Mouse (Mus musculus) hindbrain, embryonic 11.5 days (tissue): ENCODE data around the gene Arid3b. TPM values are rescaled to one million over a fixed set of nuclear protein-coding genes. Genes with fewer than 3 reads are reported as not detected.

Experiments
- ATAC-seq: fragments of 200-750 bp; cut with Nextera tagmentation; 2 replicates; pipeline ENCODE4 v1.8.0; 2017; ENCODE audit warnings: mild to moderate bottlenecking, moderate TSS enrichment, moderate library complexity; ENCODE audit not compliant: low FRiP score
- DNase-seq: peaks from one replicate; pipeline ENCODE4 v3.0.0-alpha.2; 2015; ENCODE audit warnings: low spot score
- H3K27ac ChIP-seq: fragments of 300-500 bp; sonication (generic); 2 replicates; pipeline ENCODE4 v1.5.1; 2014; ENCODE audit warnings: mild to moderate bottlenecking, low read depth, low read length
- H3K27me3 ChIP-seq: fragments of 300-500 bp; sonication (generic); 2 replicates; pipeline ENCODE4 v1.6.1; 2014; ENCODE audit warnings: mild to moderate bottlenecking, low read length, moderate library complexity, mixed read lengths; ENCODE audit not compliant: control insufficient read depth, insufficient read depth
- H3K36me3 ChIP-seq: fragments of 300-500 bp; sonication (generic); 2 replicates; pipeline ENCODE4 v1.6.1; 2014; ENCODE audit warnings: mild to moderate bottlenecking, low read length, moderate library complexity, mixed read lengths; ENCODE audit not compliant: control insufficient read depth, insufficient read depth
- H3K4me1 ChIP-seq: fragments of 300-500 bp; sonication (generic); replicated peaks from 2 replicates; pipeline ENCODE4 v1.6.1; 2014; ENCODE audit warnings: low read length, mixed read lengths; ENCODE audit not compliant: control insufficient read depth, insufficient read depth
- H3K4me2 ChIP-seq: fragments of 300-500 bp; sonication (generic); replicated peaks from 2 replicates; pipeline ENCODE4 v1.6.1; 2014; ENCODE audit warnings: mild to moderate bottlenecking, low read depth, low read length
- H3K4me3 ChIP-seq: fragments of 300-500 bp; sonication (generic); 2 replicates; pipeline ENCODE4 v1.5.1; 2014; ENCODE audit warnings: low read depth, low read length
- H3K9ac ChIP-seq: fragments of 300-500 bp; sonication (generic); 2 replicates; pipeline ENCODE4 v1.6.1; 2014; ENCODE audit warnings: low read depth, low read length
- H3K9me3 ChIP-seq: fragments of 300-500 bp; sonication (generic); 2 replicates; pipeline ENCODE4 v1.6.1; 2016; ENCODE audit warnings: low read length; ENCODE audit not compliant: control insufficient read depth
- WGBS: fragments of 180-500 bp; shearing (Covaris S2); extraction: QIAGEN DNeasy Blood & Tissue Kit; methylation state at CpG from one replicate; pipeline ENCODE4 v1.1.7; 2014; 5-methylcytosine and 5-hydroxymethylcytosine counted together
- polyA plus RNA-seq: library from polyadenylated mRNA; unstranded; fragments of >200 nt; fragmentation: Nextera tagmentation; extraction: Ambion mirVana; gene quantifications from 2 replicates; pipeline ENCODE4 v1.2.1, GENCODE M21; 2014

Gene Arid3b
- polyA plus RNA-seq, 1 experiment from 2014 or later: 27.7 TPM

GRCm38 (mm10) chr9:57867880-57868279 is 31.3 kb upstream of the Arid3b start:
- Histone ChIP-seq H3K4me2 (no peak overlapping the region), H3K36me3 (no peaks in the 10 kb centered on the region), H3K4me3 (no peak overlapping the region), H3K9ac (no peak overlapping the region), H3K27ac (no peak overlapping the region), H3K27me3 (no peaks in the 10 kb centered on the region), H3K4me1 (no peaks in the 10 kb centered on the region), H3K9me3 (no peaks in the 10 kb centered on the region)
- 89% methylated on average over 5 of the region's 5 CpGs for WGBS
- no peak for DNase-seq
- no peak for ATAC-seq

DNA sequence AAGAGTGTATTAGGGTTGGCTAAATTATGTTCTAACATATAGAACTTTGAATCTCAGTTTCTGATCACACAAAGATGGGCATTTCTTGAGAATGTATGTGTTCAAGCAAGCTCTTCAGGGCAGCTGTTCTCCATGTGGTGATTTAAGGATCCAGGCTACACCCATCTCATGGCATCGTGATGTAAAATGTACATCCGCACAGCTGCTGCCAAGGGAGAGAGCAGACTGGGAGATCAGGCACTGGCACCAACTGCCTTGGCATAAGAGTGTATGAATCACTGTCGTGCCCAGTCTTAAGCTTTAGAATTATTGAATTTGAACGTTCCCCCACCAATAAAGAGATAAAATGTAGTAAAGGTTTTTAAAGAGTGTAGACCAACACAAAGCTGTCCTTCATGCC is 30.6 kb upstream of the Arid3b start:
- DNase-seq (no peak), ATAC-seq (no peak)
- no peaks in the 10 kb centered on the region for H3K36me3 ChIP-seq
- no peak overlapping the region for H3K27ac ChIP-seq
- H3K4me3 ChIP-seq: no peak overlapping the region
- no peaks in the 10 kb centered on the region for H3K27me3 ChIP-seq
- no peaks in the 10 kb centered on the region for H3K9me3 ChIP-seq
- WGBS: 93% methylated on average over 4 of the region's 4 CpGs
- no peaks in the 10 kb centered on the region for H3K4me1 ChIP-seq
- no peak overlapping the region for H3K9ac ChIP-seq
- no peak overlapping the region for H3K4me2 ChIP-seq

- Histone ChIP-seq H3K4me1 (no peaks in the 10 kb centered on the region), H3K27me3 (no peaks in the 10 kb centered on the region), H3K4me3 (no peak overlapping the region), H3K36me3 (no peaks in the 10 kb centered on the region), H3K9me3 (no peaks in the 10 kb centered on the region), H3K9ac (no peak overlapping the region), H3K27ac (no peak overlapping the region), H3K4me2 (no peak overlapping the region)
- 90% methylated on average over 7 of the region's 7 CpGs for WGBS
- no peak for ATAC-seq
- no peak for DNase-seq
Observed at GRCm38 (mm10) chr9:57866530-57866929, 29.9 kb upstream of the Arid3b start.

- H3K27me3 ChIP-seq: no peaks in the 10 kb centered on the region
- H3K4me2 ChIP-seq: no peak overlapping the region
- H3K4me3 ChIP-seq: no peak overlapping the region
- H3K27ac ChIP-seq: no peak overlapping the region
- no peaks in the 10 kb centered on the region for H3K9me3 ChIP-seq
- H3K4me1 ChIP-seq: no peaks in the 10 kb centered on the region
- no peak for ATAC-seq
- DNase-seq: no peak
- no peaks in the 10 kb centered on the region for H3K36me3 ChIP-seq
- no peak overlapping the region for H3K9ac ChIP-seq
Observed at GRCm38 (mm10) chr9:57864336-57864735, 27.7 kb upstream of the Arid3b start.

- WGBS: 52% methylated on average over 9 of the region's 9 CpGs
- Histone ChIP-seq H3K27ac (no peak overlapping the region), H3K9me3 (no peaks in the 10 kb centered on the region), H3K4me3 (no peak overlapping the region), H3K27me3 (no peaks in the 10 kb centered on the region), H3K36me3 (no peaks in the 10 kb centered on the region), H3K9ac (no peak overlapping the region), H3K4me2 (no peak overlapping the region), H3K4me1 (no peaks in the 10 kb centered on the region)
- ATAC-seq (no peak), DNase-seq (peak; percentile 70)
Observed at GRCm38 (mm10) chr9:57861951-57862471, 25.4 kb upstream of the Arid3b start.

DNA sequence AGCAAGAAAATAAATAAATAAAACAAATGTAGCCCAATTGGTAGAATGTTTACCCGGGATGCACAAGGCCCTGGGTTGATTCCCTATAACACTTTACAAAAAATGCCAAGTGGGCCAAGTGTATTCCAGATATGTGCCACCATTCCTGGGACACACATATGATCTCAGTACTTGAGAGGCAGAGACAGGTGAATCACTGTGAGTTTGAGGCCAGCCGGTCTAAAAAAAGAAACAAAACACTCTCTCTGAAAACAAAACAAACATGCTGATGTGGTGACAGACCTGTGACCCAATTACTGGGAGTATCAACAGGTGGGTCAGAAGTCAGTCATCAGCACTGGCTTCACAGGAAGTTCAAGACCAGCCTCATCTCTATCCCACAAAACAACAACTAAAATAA is 19.9 kb upstream of the Arid3b start:
- 82% methylated on average over 2 of the region's 2 CpGs for WGBS
- ATAC-seq (no peak), DNase-seq (no peak)
- Histone ChIP-seq H3K4me3 (no peak overlapping the region), H3K36me3 (no peaks in the 10 kb centered on the region), H3K4me1 (no peaks in the 10 kb centered on the region), H3K9ac (no peak overlapping the region), H3K4me2 (no peak overlapping the region), H3K27ac (no peak overlapping the region), H3K27me3 (no peaks in the 10 kb centered on the region), H3K9me3 (no peaks in the 10 kb centered on the region)

DNA sequence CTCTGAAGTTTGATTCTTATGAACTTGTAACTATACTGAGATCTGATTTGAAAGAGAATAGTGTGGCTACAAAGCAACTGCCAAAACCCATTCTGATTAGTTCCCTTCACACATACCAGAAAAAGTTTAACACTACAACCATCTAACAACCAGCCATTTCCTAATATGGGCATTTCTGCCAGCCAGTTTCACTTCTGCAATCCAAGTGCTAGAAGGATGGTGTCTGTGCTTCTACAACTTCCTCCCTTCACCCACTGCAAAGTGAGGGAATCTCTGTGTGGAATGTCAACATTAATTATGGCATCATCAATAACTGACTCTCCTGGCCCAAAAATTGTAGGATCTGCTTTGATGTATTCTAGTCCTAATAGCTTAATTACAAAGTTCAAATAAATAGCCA is 17.7 kb upstream of the Arid3b start:
- ATAC-seq: no peak
- DNase-seq: no peak
- H3K27me3 ChIP-seq: no peaks in the 10 kb centered on the region

GRCm38 (mm10) chr9:57839032-57839431 is 2.4 kb upstream of the Arid3b start:
- H3K27ac ChIP-seq: no peak overlapping the region
- no peak overlapping the region for H3K4me3 ChIP-seq
- no peaks in the 10 kb centered on the region for H3K27me3 ChIP-seq
- H3K36me3 ChIP-seq: no peaks in the 10 kb centered on the region
- no peak for DNase-seq
- ATAC-seq: no peak
- no peaks in the 10 kb centered on the region for H3K9me3 ChIP-seq
- 94% methylated on average over 2 of the region's 2 CpGs for WGBS
- H3K4me1 ChIP-seq: no peaks in the 10 kb centered on the region
- H3K9ac ChIP-seq: no peak overlapping the region
- no peak overlapping the region for H3K4me2 ChIP-seq

More for the DNA sequence above, 17.7 kb upstream of the Arid3b start:
- no peaks in the 10 kb centered on the region for H3K9me3 ChIP-seq
- no peak overlapping the region for H3K4me2 ChIP-seq
- H3K36me3 ChIP-seq: no peaks in the 10 kb centered on the region
- no peak overlapping the region for H3K4me3 ChIP-seq
- no peaks in the 10 kb centered on the region for H3K4me1 ChIP-seq
- H3K27ac ChIP-seq: no peak overlapping the region
- no peak overlapping the region for H3K9ac ChIP-seq

GRCm38 (mm10) chr9:57835841-57836514 is 615 bp downstream of the Arid3b start:
- 1% methylated on average over 22 of the region's 22 CpGs for WGBS
- peak overlapping the region; percentile 59 for H3K4me2 ChIP-seq
- H3K4me3 ChIP-seq: peak overlapping the region; percentile 74
- peaks cover 14% of the 10 kb centered on the region for H3K4me1 ChIP-seq
- peak overlapping the region; percentile 78 for H3K27ac ChIP-seq
- H3K36me3 ChIP-seq: no peaks in the 10 kb centered on the region
- peak overlapping the region; percentile 75 for H3K9ac ChIP-seq
- ATAC-seq (no peak), DNase-seq (no peak)
- no peaks in the 10 kb centered on the region for H3K9me3 ChIP-seq
- no peaks in the 10 kb centered on the region for H3K27me3 ChIP-seq
